Mouse (Mus musculus): ENCODE measurements around the gene Eya2. TPM values are rescaled to one million over a fixed set of nuclear protein-coding genes. Genes with fewer than 3 reads are reported as not detected.

Eya2 gene
- total RNA-seq, 2 experiments from 2014 or later, result 1.5 to 2.7 TPM

- DNase-seq, result no peak
These were observed 57.4 kb downstream of the Eya2 start for GRCm38 (mm10) chr2:165652281-165652680.

DNA sequence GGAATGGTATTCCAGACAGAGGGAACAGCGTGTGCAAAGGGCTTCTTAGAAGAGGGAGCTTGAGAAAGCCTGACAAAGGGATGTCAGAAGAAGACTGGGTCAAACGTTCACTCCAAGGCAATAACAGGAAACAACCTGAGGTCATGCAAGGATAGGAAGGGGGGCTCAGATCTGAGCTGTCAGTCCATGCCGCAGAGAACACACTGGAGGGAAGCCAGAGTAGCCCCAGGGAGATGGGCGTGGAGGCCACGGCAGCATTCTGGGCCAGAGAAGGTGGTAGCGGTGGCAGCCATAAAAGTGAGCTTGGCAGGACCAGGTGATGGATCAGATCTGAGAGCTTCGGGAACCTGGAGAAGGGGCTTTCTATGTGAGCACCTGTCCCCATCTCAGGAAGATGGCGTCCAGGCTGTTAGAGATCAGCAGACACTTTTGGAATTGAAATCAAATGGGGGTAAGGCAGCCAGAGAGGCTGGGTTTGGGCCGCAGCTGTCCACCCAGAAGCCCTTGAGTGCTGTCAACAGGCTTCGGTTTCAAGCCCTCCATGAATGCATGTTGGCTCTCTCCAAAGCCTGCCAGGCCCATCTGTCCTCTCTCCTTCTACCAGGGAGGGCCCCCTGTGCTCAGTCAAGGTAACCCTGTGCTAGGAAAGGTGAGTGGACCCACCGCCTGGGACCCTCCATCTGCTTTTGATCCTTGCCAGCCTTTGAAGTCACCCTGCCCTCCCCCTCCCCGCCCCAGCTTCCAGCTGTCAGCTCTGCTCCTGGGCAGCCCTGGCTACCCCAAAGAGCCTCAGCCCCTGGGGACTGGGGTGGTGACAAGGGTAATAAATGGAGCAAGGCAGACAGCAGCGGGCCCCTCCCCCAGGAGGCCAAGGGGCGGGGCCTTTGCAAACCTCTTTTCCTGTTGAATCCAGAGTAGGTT lies 58.4 kb downstream of the Eya2 start:
- peak; percentile 62 for DNase-seq

- DNase-seq, result no peak
These were observed 59.3 kb downstream of the Eya2 start for GRCm38 (mm10) chr2:165654151-165654550.

DNA sequence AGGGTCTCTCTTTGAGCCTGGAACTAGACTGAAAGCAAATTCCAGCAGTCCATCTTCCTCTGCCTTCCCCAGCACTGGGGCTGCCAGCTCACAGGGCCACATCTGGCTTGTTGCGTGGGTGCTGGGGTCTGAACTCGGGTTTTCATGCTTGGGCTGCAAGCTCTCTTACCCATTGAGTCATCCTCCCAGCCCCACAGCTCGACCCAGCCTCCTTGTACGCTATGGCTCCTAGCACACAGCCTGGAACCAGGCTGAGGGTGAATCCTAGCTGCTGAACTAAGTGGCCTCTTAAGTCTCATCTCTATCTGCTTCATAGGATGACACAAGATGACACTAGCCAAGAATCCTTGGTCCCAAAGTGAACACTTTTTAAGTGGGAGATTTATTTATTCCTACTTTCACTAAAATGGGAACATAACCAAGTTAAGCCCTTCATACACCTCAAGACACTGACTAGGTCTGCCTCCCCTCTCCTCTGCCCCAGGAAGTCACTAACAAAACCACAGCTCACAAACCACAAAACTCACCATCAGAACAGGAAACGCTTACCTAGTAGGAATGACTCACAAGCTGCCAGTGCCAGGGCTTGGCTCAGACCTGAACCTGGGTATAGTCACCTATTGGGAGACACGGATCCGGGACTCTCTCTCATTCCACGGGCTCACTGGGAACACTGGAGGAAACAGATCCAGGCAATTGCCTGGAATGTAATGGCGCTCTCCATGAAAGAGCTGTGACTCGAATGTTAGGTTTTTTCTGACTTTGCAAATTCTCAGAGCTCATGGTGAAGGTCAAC lies 60.1 kb downstream of the Eya2 start:
- DNase-seq, result no peak

DNA sequence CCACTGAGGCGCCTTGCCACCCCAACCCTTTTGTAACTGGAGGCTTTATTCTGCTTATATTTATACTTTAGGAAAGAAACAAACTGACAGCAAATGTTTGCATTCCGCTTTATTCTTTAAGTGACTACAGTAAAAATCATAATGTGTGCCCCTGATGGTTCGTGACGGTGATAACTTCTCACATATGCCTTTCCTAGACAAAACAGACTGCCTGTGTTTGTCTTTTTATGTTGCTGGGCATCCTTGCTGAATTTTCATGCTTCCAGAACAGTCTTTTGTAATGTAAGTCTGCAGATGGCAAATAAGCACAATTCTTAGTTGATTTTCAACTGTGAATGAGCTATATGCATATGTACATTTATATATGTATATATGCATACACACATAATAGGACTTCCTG lies 61.7 kb downstream of the Eya2 start:
- DNase-seq, result no peak

DNA sequence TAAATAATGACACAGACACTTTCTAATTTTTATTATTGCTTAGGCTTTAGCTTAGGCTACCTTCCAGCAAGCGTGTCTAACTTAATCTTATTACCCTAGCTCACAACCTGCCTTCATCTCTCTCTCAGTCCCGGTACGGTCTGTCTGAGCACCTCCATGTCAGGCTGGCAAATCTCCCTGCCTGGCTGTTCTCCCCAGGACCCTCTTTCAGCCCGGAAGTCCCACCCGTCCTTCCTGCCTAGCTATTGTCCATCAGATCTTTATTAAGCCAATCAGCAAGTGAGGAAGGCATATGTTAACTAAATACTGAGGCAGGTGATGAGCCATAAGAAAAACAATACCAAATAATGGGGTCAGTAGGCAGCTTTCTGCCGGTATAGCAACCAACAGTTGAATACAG lies 62.1 kb downstream of the Eya2 start:
- DNase-seq, result no peak

- no peak for DNase-seq
These were observed 64.7 kb downstream of the Eya2 start for GRCm38 (mm10) chr2:165659552-165659951.

DNA sequence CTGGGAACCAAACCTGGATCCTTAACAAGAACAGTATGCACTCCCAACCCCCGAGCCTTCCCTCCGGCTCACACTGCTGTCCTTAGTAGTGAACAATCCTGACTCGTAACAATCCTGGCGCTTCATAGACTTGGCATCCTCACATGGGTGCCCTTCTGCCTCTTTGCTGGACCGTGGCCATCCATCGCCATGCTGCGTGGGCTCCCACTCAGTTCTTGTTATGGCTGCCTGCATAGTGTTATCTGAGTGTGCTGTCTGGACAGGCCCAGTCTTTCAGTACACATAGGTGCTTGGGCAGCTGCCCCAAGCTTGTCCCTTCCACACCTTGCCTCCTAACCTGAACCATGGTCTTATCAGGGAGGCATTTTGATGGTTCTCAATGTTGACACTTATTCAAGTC lies 68.4 kb downstream of the Eya2 start:
- no peak for DNase-seq

DNA sequence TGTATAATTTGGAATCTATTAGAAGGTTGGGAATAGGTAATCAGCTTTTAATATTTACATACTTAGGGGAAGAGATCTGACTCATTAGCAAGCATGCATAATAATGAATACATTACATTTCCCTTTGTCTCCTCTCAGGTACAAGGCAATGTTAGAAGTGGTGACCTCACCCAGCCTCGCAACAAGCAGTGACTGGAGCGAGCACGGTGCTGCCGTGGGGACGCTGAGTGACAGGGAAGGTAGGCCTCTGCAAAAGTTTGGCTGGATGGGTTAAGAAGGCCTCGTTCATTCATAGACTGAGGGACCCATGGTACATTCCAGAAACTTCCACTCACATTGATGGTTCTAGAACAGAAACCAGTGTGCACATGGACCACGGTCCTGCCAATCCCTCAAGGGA lies 69.8 kb downstream of the Eya2 start:
- no peak for DNase-seq

- no peak for DNase-seq
These were observed 70.3 kb downstream of the Eya2 start for GRCm38 (mm10) chr2:165665176-165665575.

DNA sequence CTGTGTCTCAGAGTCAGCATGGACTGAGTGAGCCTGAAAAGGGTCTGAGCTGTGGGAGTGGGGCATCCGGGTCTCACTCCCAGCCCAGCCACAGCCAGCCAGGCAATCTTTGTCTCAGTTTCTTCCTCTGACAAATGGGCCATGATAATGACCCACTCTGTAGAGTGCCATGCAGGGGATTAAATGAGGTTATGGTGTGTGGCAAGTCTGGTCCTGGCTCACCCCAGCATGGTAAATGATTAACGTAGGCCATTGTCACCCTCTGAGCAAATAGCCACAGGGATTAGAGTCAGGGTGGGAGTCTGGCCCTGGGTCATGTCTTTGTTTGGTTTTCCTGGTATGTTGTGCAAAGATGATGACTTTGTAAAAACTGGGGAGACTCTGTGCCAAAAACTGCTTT lies 72.3 kb downstream of the Eya2 start:
- no peak for DNase-seq

DNA sequence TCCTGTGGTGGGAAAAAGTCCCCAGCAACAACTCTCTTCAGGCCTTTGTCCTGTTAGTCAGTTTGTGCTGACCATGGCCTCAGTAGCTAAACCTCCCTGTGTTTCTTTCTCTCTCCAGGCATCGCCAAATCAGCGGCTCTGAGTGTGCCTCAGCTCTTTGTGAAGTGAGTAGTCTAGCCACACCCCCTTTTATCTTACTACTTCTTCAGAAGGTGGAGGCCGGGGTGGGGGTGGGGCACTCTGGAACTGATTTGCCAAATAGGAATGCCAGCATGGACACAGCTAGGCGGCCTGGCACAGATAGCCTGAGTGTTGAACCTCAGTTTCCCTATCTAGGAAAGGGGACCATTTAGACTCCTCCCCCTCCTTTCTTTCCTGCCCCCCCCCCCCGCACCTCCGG lies 87.9 kb downstream of the Eya2 start:
- no peak for DNase-seq

DNA sequence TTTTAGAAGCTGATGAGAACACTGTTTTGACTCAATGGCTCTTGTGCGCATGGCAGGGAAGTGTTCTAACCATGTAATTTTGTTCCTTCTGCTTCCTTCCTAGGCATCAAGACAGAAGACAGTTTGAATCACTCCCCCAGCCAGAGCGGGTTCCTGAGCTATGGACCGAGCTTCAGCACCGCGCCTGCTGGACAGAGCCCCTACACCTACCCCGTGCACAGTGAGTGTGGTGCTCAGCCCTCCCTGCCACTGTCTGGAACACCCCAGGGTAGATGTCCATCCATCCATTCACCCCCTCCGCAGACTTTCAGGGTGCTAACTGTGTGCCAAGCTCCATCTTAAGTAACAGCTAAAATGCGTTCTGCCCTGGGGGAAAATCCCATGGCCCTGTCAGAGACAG lies 92.7 kb downstream of the Eya2 start:
- DNase-seq, result peak; percentile 43

GRCm38 (mm10) chr2:165688896-165689295 lies 94.1 kb downstream of the Eya2 start:
- DNase-seq, result no peak

GRCm38 (mm10) chr2:165691016-165691415 lies 96.2 kb downstream of the Eya2 start:
- no peak for DNase-seq

GRCm38 (mm10) chr2:165692944-165693660 lies 98.3 kb downstream of the Eya2 start:
- peak; percentile 69 for DNase-seq

DNA sequence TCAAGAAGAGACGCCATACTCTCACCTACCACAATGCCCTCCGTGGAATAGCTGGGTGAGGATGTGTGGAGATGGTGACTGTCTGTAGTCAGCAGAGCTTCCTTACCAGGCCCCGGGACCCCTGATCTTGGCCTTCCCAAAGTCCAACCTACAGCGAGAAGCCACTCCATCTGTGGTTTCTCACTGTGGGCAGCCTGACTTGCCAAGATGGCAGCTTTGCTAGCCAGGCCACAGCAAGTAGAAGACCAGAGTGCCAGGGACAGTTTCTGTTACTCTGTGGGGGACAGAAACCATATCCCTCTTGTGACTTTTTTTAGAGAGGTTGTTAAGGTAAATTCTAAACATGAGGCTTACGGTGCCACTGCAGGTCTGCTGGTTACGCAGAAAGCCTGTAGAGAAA lies 99.9 kb downstream of the Eya2 start:
- no peak for DNase-seq

- DNase-seq, result no peak
These were observed 105.5 kb downstream of the Eya2 start for GRCm38 (mm10) chr2:165700252-165700908.

GRCm38 (mm10) chr2:165703033-165703805 lies 108.4 kb downstream of the Eya2 start:
- no peak for DNase-seq

DNA sequence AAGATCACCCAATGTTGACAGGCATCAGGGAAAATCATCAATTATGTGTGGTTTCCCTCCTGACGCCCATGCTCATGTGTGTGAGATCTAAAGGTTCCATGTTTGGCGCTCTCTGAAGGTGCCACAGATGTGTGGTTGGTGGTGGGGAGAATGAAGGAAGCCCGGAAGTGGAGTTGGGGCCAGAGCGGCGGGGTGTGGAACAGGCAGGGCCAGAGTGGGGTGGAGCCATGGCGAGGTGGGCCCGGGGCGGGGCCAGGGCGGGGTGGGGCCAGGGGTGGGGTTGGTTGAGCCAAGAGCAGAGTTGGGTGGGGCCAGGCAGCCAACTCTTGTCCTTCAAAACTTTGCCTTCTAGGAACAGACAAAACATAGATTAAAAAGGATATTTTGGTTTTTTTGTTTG lies 113.4 kb downstream of the Eya2 start:
- no peak for DNase-seq

DNA sequence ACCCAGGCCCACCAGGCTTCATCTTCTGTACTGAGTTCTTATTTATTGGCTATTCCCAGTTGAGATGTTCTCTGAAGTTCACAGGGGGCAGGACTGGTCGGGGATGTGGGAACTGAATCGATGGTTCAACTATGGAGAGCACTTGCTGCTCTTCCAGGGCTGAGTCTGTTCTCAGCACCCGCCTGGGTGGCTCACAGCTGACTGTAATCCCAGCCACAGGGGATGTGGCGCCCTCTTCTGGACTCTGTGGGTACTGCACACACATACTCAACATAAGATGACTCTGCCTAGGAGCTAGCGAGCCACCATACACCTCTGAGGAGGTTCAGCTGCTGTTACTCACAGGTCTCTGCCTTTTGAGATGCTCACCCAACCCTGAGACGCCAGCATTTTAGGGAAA lies 121.9 kb downstream of the Eya2 start:
- no peak for DNase-seq

All from heart, postnatal 4 days (tissue).